Mouse (Mus musculus): ENCODE results near the gene Tspan8. TPM values are rescaled to one million over a fixed set of nuclear protein-coding genes. Genes with fewer than 3 reads are reported as not detected.

Tspan8 gene
- polyA plus RNA-seq, 1 experiment: 0.20 TPM

GRCm38 (mm10) chr10:115846930-115847329, 30.3 kb downstream of the Tspan8 start:
- no peak for TF ChIP-seq CTCF (IDR thresholded peaks at IDR 0.05; ENCODE audit: borderline replicate concordance, insufficient read depth, low read depth, low read length)
- TF ChIP-seq POLR2A (IDR thresholded peaks at IDR 0.05; ENCODE audit: borderline replicate concordance, insufficient read depth, low read length): no peak
- WGBS: 41% methylated on average over 18 of the region's 18 CpGs
- H3K4me3 ChIP-seq (replicated peaks; ENCODE audit: insufficient read depth, low read depth, low read length): no peak overlapping the region
- H3K27ac ChIP-seq (ENCODE audit: insufficient read depth, low read length): no peak overlapping the region
- H3K27me3 ChIP-seq (ENCODE audit: control insufficient read depth, insufficient read depth, low read length): no peaks in the 10 kb centered on the region
- H3K4me1 ChIP-seq (ENCODE audit: control insufficient read depth, insufficient read depth, low read length): no peaks in the 10 kb centered on the region
- DNase-seq: no peak

- WGBS: 91% methylated on average over 1 of the region's 1 CpGs
- H3K27ac ChIP-seq (ENCODE audit: insufficient read depth, low read length): no peak overlapping the region
- no peaks in the 10 kb centered on the region for H3K4me1 ChIP-seq (ENCODE audit: control insufficient read depth, insufficient read depth, low read length)
- no peak overlapping the region for H3K4me3 ChIP-seq (replicated peaks; ENCODE audit: insufficient read depth, low read depth, low read length)
- no peak for TF ChIP-seq POLR2A (IDR thresholded peaks at IDR 0.05; ENCODE audit: borderline replicate concordance, insufficient read depth, low read length)
- TF ChIP-seq CTCF (IDR thresholded peaks at IDR 0.05; ENCODE audit: borderline replicate concordance, insufficient read depth, low read depth, low read length): no peak
- H3K27me3 ChIP-seq (ENCODE audit: control insufficient read depth, insufficient read depth, low read length): no peaks in the 10 kb centered on the region
- DNase-seq: no peak
Measured at GRCm38 (mm10) chr10:115848511-115848910, 31.9 kb downstream of the Tspan8 start.

- no peak overlapping the region for H3K27ac ChIP-seq (ENCODE audit: insufficient read depth, low read length)
- H3K4me1 ChIP-seq (ENCODE audit: control insufficient read depth, insufficient read depth, low read length): no peaks in the 10 kb centered on the region
- no peak for DNase-seq
- no peaks in the 10 kb centered on the region for H3K27me3 ChIP-seq (ENCODE audit: control insufficient read depth, insufficient read depth, low read length)
- WGBS: 82% methylated on average over 15 of the region's 15 CpGs
- no peak for TF ChIP-seq POLR2A (IDR thresholded peaks at IDR 0.05; ENCODE audit: borderline replicate concordance, insufficient read depth, low read length)
- TF ChIP-seq CTCF (IDR thresholded peaks at IDR 0.05; ENCODE audit: borderline replicate concordance, insufficient read depth, low read depth, low read length): no peak
- H3K4me3 ChIP-seq (replicated peaks; ENCODE audit: insufficient read depth, low read depth, low read length): no peak overlapping the region
Measured at GRCm38 (mm10) chr10:115860210-115860880, 43.7 kb downstream of the Tspan8 start.

GRCm38 (mm10) chr10:115861967-115862366, 45.3 kb downstream of the Tspan8 start:
- DNase-seq: no peak
- Histone ChIP-seq H3K27me3 (ENCODE audit: control insufficient read depth, insufficient read depth, low read length) (no peaks in the 10 kb centered on the region), H3K27ac (ENCODE audit: insufficient read depth, low read length) (no peak overlapping the region), H3K4me1 (ENCODE audit: control insufficient read depth, insufficient read depth, low read length) (no peaks in the 10 kb centered on the region), H3K4me3 (replicated peaks; ENCODE audit: insufficient read depth, low read depth, low read length) (no peak overlapping the region)
- 92% methylated on average over 5 of the region's 5 CpGs for whole genome bisulfite sequencing
- no peak for TF ChIP-seq CTCF (IDR thresholded peaks at IDR 0.05; ENCODE audit: borderline replicate concordance, insufficient read depth, low read depth, low read length)
- no peak for TF ChIP-seq POLR2A (IDR thresholded peaks at IDR 0.05; ENCODE audit: borderline replicate concordance, insufficient read depth, low read length)

GRCm38 (mm10) chr10:115882757-115883156, 66.1 kb downstream of the Tspan8 start:
- 93% methylated on average over 5 of the region's 5 CpGs for WGBS
- Histone ChIP-seq H3K4me3 (replicated peaks; ENCODE audit: insufficient read depth, low read depth, low read length) (no peak overlapping the region), H3K27me3 (ENCODE audit: control insufficient read depth, insufficient read depth, low read length) (no peaks in the 10 kb centered on the region), H3K4me1 (ENCODE audit: control insufficient read depth, insufficient read depth, low read length) (no peaks in the 10 kb centered on the region), H3K27ac (ENCODE audit: insufficient read depth, low read length) (no peak overlapping the region)
- no peak for DNase-seq
- TF ChIP-seq CTCF (IDR thresholded peaks at IDR 0.05; ENCODE audit: borderline replicate concordance, insufficient read depth, low read depth, low read length) (no peak), POLR2A (IDR thresholded peaks at IDR 0.05; ENCODE audit: borderline replicate concordance, insufficient read depth, low read length) (no peak)

- Histone ChIP-seq H3K4me1 (ENCODE audit: control insufficient read depth, insufficient read depth, low read length) (no peaks in the 10 kb centered on the region), H3K27me3 (ENCODE audit: control insufficient read depth, insufficient read depth, low read length) (no peaks in the 10 kb centered on the region), H3K4me3 (replicated peaks; ENCODE audit: insufficient read depth, low read depth, low read length) (no peak overlapping the region), H3K27ac (ENCODE audit: insufficient read depth, low read length) (no peak overlapping the region)
- TF ChIP-seq POLR2A (IDR thresholded peaks at IDR 0.05; ENCODE audit: borderline replicate concordance, insufficient read depth, low read length) (no peak), CTCF (IDR thresholded peaks at IDR 0.05; ENCODE audit: borderline replicate concordance, insufficient read depth, low read depth, low read length) (no peak)
- 66% methylated on average over 4 of the region's 4 CpGs for WGBS
- DNase-seq: no peak
Measured at GRCm38 (mm10) chr10:115891924-115892323, 75.3 kb downstream of the Tspan8 start.

- DNase-seq: no peak
- WGBS: 78% methylated on average over 6 of the region's 6 CpGs
- TF ChIP-seq POLR2A (IDR thresholded peaks at IDR 0.05; ENCODE audit: borderline replicate concordance, insufficient read depth, low read length): no peak
- TF ChIP-seq CTCF (IDR thresholded peaks at IDR 0.05; ENCODE audit: borderline replicate concordance, insufficient read depth, low read depth, low read length): no peak
Measured at GRCm38 (mm10) chr10:115892973-115893372, 76.3 kb downstream of the Tspan8 start.

GRCm38 (mm10) chr10:115894045-115894444, 77.4 kb downstream of the Tspan8 start:
- H3K27ac ChIP-seq (ENCODE audit: insufficient read depth, low read length): no peak overlapping the region
- no peak for TF ChIP-seq POLR2A (IDR thresholded peaks at IDR 0.05; ENCODE audit: borderline replicate concordance, insufficient read depth, low read length)
- no peak for TF ChIP-seq CTCF (IDR thresholded peaks at IDR 0.05; ENCODE audit: borderline replicate concordance, insufficient read depth, low read depth, low read length)
- H3K4me3 ChIP-seq (replicated peaks; ENCODE audit: insufficient read depth, low read depth, low read length): no peak overlapping the region
- no peak for DNase-seq
- 88% methylated on average over 5 of the region's 5 CpGs for WGBS
- H3K27me3 ChIP-seq (ENCODE audit: control insufficient read depth, insufficient read depth, low read length): no peaks in the 10 kb centered on the region
- no peaks in the 10 kb centered on the region for H3K4me1 ChIP-seq (ENCODE audit: control insufficient read depth, insufficient read depth, low read length)

More at GRCm38 (mm10) chr10:115892973-115893372, 76.3 kb downstream of the Tspan8 start:
- H3K4me1 ChIP-seq (ENCODE audit: control insufficient read depth, insufficient read depth, low read length): no peaks in the 10 kb centered on the region
- no peak overlapping the region for H3K27ac ChIP-seq (ENCODE audit: insufficient read depth, low read length)
- H3K27me3 ChIP-seq (ENCODE audit: control insufficient read depth, insufficient read depth, low read length): no peaks in the 10 kb centered on the region
- H3K4me3 ChIP-seq (replicated peaks; ENCODE audit: insufficient read depth, low read depth, low read length): no peak overlapping the region

Measured in cerebellum, adult 2 months (tissue).